Mouse (Mus musculus): Measurements from ENCODE around the gene Arfgap3. TPM values are rescaled to one million over a fixed set of nuclear protein-coding genes. Genes with fewer than 3 reads are reported as not detected.

The Arfgap3 gene
- polyA plus RNA-seq, 1 experiment: 21.4 TPM

- Histone ChIP-seq H3K36me3 (ENCODE audit: control insufficient read depth, insufficient read depth, low read length) (no peaks in the 10 kb centered on the region), H3K27me3 (replicated peaks; ENCODE audit: control insufficient read depth, insufficient read depth, low read length) (no peaks in the 10 kb centered on the region), H3K4me3 (ENCODE audit: insufficient read depth, low read depth, low read length) (no peak overlapping the region), H3K4me1 (ENCODE audit: control insufficient read depth, insufficient read depth, low read length) (peaks cover 41% of the 10 kb centered on the region), H3K27ac (ENCODE audit: insufficient read depth, low read depth, low read length) (peak overlapping the region; percentile 90)
- 37% methylated on average over 8 of the region's 8 CpGs for WGBS
- TF ChIP-seq POLR2A (IDR thresholded peaks at IDR 0.05; ENCODE audit: low read depth, low read length) (no peak), CTCF (conservative IDR thresholded peaks at IDR 0.05; ENCODE audit: insufficient read depth, insufficient read length, low read depth, low read length) (no peak)
- peak; percentile 96 for DNase-seq
Observed at GRCm38 (mm10) chr15:83293706-83294645, 56.1 kb downstream of the Arfgap3 start.

GRCm38 (mm10) chr15:83293144-83293543 is 56.9 kb downstream of the Arfgap3 start:
- H3K36me3 ChIP-seq (ENCODE audit: control insufficient read depth, insufficient read depth, low read length): no peaks in the 10 kb centered on the region
- TF ChIP-seq POLR2A (IDR thresholded peaks at IDR 0.05; ENCODE audit: low read depth, low read length) (no peak), CTCF (conservative IDR thresholded peaks at IDR 0.05; ENCODE audit: insufficient read depth, insufficient read length, low read depth, low read length) (no peak)
- peak; percentile 90 for DNase-seq
- no peaks in the 10 kb centered on the region for H3K27me3 ChIP-seq (replicated peaks; ENCODE audit: control insufficient read depth, insufficient read depth, low read length)
- peak overlapping the region; percentile 90 for H3K27ac ChIP-seq (ENCODE audit: insufficient read depth, low read depth, low read length)
- peaks cover 41% of the 10 kb centered on the region for H3K4me1 ChIP-seq (ENCODE audit: control insufficient read depth, insufficient read depth, low read length)
- 38% methylated on average over 6 of the region's 6 CpGs for WGBS
- H3K4me3 ChIP-seq (ENCODE audit: insufficient read depth, low read depth, low read length): no peak overlapping the region

- H3K4me1 ChIP-seq (ENCODE audit: control insufficient read depth, insufficient read depth, low read length): peaks cover 41% of the 10 kb centered on the region
- H3K4me3 ChIP-seq (ENCODE audit: insufficient read depth, low read depth, low read length): no peak overlapping the region
- WGBS: 38% methylated on average over 13 of the region's 13 CpGs
- H3K36me3 ChIP-seq (ENCODE audit: control insufficient read depth, insufficient read depth, low read length): no peaks in the 10 kb centered on the region
- no peaks in the 10 kb centered on the region for H3K27me3 ChIP-seq (replicated peaks; ENCODE audit: control insufficient read depth, insufficient read depth, low read length)
- no peak for TF ChIP-seq CTCF (conservative IDR thresholded peaks at IDR 0.05; ENCODE audit: insufficient read depth, insufficient read length, low read depth, low read length)
- no peak for TF ChIP-seq POLR2A (IDR thresholded peaks at IDR 0.05; ENCODE audit: low read depth, low read length)
- peak overlapping the region; percentile 90 for H3K27ac ChIP-seq (ENCODE audit: insufficient read depth, low read depth, low read length)
- DNase-seq: peak; percentile 83
Observed at GRCm38 (mm10) chr15:83292261-83293056, 57.6 kb downstream of the Arfgap3 start.

- Histone ChIP-seq H3K27me3 (replicated peaks; ENCODE audit: control insufficient read depth, insufficient read depth, low read length) (no peaks in the 10 kb centered on the region), H3K36me3 (ENCODE audit: control insufficient read depth, insufficient read depth, low read length) (no peaks in the 10 kb centered on the region), H3K27ac (ENCODE audit: insufficient read depth, low read depth, low read length) (no peak overlapping the region), H3K4me3 (ENCODE audit: insufficient read depth, low read depth, low read length) (no peak overlapping the region), H3K4me1 (ENCODE audit: control insufficient read depth, insufficient read depth, low read length) (peaks cover 36% of the 10 kb centered on the region)
- TF ChIP-seq POLR2A (IDR thresholded peaks at IDR 0.05; ENCODE audit: low read depth, low read length) (no peak), CTCF (conservative IDR thresholded peaks at IDR 0.05; ENCODE audit: insufficient read depth, insufficient read length, low read depth, low read length) (no peak)
- 91% methylated on average over 2 of the region's 2 CpGs for WGBS
- DNase-seq: no peak
Observed at GRCm38 (mm10) chr15:83290899-83291298, 59.1 kb downstream of the Arfgap3 start.

GRCm38 (mm10) chr15:83284828-83285227 is 65.2 kb downstream of the Arfgap3 start:
- no peak for DNase-seq
- Histone ChIP-seq H3K36me3 (ENCODE audit: control insufficient read depth, insufficient read depth, low read length) (no peaks in the 10 kb centered on the region), H3K27me3 (replicated peaks; ENCODE audit: control insufficient read depth, insufficient read depth, low read length) (no peaks in the 10 kb centered on the region), H3K4me1 (ENCODE audit: control insufficient read depth, insufficient read depth, low read length) (no peaks in the 10 kb centered on the region), H3K4me3 (ENCODE audit: insufficient read depth, low read depth, low read length) (no peak overlapping the region), H3K27ac (ENCODE audit: insufficient read depth, low read depth, low read length) (no peak overlapping the region)
- WGBS: 65% methylated on average over 8 of the region's 8 CpGs
- no peak for TF ChIP-seq POLR2A (IDR thresholded peaks at IDR 0.05; ENCODE audit: low read depth, low read length)
- TF ChIP-seq CTCF (conservative IDR thresholded peaks at IDR 0.05; ENCODE audit: insufficient read depth, insufficient read length, low read depth, low read length): no peak

GRCm38 (mm10) chr15:83282397-83282796 is 67.7 kb downstream of the Arfgap3 start:
- Histone ChIP-seq H3K27me3 (replicated peaks; ENCODE audit: control insufficient read depth, insufficient read depth, low read length) (no peaks in the 10 kb centered on the region), H3K36me3 (ENCODE audit: control insufficient read depth, insufficient read depth, low read length) (no peaks in the 10 kb centered on the region), H3K4me1 (ENCODE audit: control insufficient read depth, insufficient read depth, low read length) (no peaks in the 10 kb centered on the region), H3K27ac (ENCODE audit: insufficient read depth, low read depth, low read length) (no peak overlapping the region), H3K4me3 (ENCODE audit: insufficient read depth, low read depth, low read length) (no peak overlapping the region)
- 78% methylated on average over 5 of the region's 5 CpGs for WGBS
- TF ChIP-seq CTCF (conservative IDR thresholded peaks at IDR 0.05; ENCODE audit: insufficient read depth, insufficient read length, low read depth, low read length) (no peak), POLR2A (IDR thresholded peaks at IDR 0.05; ENCODE audit: low read depth, low read length) (no peak)
- DNase-seq: no peak

- no peak for DNase-seq
- H3K27me3 ChIP-seq (replicated peaks; ENCODE audit: control insufficient read depth, insufficient read depth, low read length): no peaks in the 10 kb centered on the region
- no peak overlapping the region for H3K27ac ChIP-seq (ENCODE audit: insufficient read depth, low read depth, low read length)
- H3K4me1 ChIP-seq (ENCODE audit: control insufficient read depth, insufficient read depth, low read length): no peaks in the 10 kb centered on the region
- H3K4me3 ChIP-seq (ENCODE audit: insufficient read depth, low read depth, low read length): no peak overlapping the region
- WGBS: 82% methylated on average over 11 of the region's 11 CpGs
- TF ChIP-seq POLR2A (IDR thresholded peaks at IDR 0.05; ENCODE audit: low read depth, low read length): no peak
- no peak for TF ChIP-seq CTCF (conservative IDR thresholded peaks at IDR 0.05; ENCODE audit: insufficient read depth, insufficient read length, low read depth, low read length)
- no peaks in the 10 kb centered on the region for H3K36me3 ChIP-seq (ENCODE audit: control insufficient read depth, insufficient read depth, low read length)
Observed at GRCm38 (mm10) chr15:83281303-83281702, 68.7 kb downstream of the Arfgap3 start.

Data from kidney, adult 2 months (tissue).